Mouse (Mus musculus): ENCODE results near the gene Spaca3. TPM values are rescaled to one million over a fixed set of nuclear protein-coding genes. Genes with fewer than 3 reads are reported as not detected.

The Spaca3 gene
- total RNA-seq, 2 experiments from 2014 or later: not detected

GRCm38 (mm10) chr11:80872509-80873474, 14.6 kb downstream of the Spaca3 start:
- DNase-seq: peak; percentile 15

DNA sequence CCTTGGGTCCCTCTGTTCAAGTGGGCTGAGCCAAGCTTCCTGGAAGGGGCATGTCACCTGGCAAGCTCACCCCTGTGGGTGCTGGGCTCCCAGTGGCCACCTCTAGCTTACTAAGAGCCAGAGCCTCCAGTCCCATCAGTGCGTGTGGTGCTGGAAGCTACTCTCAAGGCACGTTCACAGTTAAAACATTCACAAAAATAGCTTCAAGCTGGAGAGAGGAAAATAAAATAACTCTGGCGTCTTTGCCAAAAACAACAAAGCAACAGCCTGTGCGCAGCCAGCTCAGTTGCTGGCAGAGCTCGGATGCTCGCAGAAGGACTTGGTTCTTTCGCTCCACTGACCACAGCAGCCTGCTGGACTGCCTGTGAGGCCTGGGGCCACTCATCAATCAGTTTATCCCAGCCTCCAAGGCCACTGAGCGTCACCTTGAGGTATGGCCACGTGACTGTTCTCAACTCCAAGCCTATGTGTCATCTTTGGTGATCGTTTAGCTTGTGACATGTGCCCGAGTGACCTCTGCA, 19.0 kb downstream of the Spaca3 start:
- peak; percentile 40 for DNase-seq

DNA sequence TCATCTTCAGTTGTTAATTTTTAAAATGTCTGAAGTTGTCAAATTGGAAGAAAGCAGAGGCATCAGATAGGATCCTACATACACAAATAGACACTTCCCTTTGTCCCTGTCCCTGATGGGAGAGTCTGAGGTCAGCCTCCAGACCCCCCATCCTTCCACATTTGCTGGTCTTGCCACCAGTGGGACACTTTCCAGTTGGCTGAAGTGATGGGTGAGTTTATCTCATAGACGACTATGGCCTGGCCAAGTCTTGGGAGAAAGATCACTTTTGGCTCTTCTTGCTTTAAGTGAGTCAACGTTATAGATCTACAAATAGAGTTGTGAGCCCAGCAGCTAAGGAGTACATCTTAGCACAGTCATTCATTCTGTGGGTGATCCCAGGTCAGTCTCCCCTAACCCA, 19.9 kb downstream of the Spaca3 start:
- DNase-seq: no peak

DNA sequence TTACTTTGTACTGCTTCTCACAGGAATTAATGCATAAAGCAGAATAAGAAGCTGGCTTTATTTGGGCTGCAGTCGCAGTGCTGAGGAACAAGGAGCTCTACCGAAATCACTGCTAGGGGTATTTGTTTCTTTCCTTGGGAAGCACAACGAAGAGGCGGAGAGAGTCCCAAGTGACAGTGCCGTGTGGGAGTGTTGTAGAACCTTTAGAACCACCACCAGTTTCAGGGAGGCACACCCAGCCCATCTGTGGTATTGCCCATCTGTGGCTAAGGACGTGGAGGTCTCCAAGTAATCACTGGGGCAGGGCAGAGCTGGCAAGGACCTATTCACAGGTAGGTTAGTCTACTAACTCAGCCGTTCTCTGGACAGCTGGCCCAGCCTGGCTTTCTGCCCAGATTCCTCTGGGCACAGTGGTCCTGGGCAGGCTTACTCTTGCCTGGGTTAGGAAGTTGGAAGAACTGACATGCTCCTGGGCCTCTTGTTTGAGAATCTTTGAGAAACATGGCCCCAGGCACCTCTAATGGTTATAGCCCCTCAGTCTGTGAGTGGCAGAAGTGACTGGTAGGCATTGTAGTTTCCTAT, 24.2 kb downstream of the Spaca3 start:
- no peak for DNase-seq

DNA sequence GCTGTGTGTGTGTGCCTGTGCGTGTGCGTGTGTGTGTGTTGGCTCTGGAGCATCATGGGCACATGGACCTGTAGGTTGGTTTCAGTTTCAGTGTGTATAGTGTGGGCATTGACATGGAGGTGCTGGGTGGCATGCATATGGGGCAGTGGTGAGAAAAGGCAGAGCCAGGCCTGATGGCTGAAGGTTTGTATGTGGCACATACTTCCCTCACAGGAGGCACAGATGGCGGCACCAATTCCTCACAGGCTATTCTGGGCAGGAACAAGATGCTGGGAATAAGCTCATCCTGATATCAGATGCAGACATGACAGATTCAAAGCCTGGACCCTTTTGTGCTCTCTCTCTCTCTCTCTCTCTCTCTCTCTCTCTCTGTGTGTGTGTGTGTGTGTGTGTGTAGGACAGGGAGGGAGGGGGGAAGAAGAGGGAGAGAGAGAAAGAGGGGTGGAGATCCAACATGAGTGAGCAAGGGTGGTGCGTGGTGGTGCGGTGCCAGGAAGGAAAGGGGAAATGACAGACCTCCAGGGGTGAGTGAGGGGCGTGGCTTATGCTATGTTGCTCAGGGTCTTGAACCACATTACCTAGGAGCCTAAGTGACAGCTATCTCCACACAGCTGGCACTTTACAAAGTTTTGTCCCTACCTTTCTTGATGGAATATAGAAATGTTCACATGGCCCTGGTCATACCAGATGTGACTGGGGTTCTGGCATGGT, 26.5 kb downstream of the Spaca3 start:
- DNase-seq: no peak

DNA sequence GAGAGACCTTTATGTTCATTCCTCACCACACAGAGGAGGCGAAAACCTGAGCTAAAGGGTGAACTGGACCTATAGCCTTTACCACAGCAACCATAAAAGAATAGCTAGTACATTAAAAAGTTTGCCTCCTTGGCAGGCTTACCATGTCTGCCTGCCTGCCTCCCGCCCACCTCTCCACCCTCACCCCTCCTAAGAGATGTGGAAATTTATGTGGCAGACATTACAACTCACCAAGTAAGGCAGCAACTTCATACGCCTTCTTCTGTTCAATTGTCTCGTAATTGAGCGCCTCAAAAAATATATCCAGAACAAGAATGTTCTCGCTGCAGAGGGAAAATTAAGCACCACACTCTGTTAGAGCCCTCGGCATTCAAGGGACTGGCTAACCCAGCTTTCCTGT, 28.2 kb downstream of the Spaca3 start:
- no peak for DNase-seq

DNA sequence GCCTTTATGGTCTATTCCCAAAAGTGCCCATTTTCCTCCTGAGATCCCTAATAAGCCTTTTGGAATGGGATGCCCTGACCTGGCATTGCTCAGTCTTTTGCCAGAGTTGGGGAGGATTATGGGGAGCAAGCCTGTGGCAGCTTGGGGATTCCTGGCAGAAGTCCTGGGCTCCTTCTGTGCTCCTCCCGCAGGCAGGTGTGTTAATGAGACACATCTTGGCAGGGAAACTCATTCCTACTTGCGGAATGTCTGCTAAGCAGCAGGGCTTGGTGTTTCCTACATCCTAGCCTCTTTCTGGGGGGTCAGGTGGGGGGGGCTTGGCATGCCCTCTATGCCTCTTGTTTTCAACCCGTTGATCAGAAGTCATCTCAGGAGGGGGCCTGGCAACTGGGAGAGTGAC, 28.9 kb downstream of the Spaca3 start:
- no peak for DNase-seq

DNA sequence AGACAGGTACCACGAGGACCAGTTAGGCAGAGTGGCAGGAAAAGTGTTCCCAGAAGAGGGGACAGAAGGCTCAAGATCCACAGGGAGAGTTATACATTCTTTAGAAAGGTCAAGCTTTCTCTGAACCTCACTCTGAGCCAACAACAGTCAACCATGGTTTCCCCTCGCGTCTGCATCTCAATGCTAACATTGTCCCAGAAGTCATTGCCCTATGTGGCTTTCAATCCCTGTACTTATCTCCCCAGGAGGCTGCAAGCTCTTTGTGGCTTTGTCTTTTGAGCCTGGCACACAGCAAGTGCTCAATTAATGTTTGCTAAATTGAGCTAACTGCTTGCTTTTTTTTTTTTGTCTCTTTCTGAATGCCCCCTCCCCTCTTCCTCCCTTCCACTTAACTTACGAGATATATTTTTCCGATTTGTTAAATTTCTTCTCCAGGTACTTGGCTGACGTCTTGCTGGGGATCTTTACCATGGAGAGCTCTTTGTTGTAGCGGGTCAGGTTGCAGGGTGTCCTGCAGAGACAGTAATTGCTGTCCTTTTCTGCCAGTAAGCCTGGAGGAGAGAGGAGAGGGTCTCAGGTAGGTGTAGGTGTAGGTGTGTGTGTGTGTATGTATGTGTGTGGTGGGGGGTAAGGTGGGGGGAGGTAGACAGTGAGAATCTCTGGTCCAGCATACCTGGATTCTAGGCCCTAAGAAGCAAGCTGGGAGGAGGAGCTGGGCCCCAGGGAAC, 31.3 kb downstream of the Spaca3 start:
- no peak for DNase-seq

DNA sequence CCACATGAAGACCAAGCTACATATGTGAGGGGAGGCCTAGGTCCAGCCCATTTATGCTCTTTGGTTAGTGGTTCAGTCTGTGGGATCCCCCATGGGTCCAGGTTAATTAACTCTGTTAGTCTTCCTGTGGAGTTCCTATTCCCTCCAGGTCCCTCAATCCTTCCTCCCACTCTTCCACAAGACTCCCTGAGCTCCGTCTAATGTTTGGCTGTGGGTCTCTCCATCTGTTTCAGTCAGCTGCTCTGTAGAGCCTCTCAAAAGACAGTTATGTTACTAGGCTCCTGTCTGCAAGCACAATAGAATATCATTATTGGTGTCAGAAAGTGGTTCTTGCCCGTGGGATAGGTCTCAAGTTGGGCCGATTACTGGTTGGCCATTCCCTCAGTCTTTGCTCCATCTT, 37.7 kb downstream of the Spaca3 start:
- no peak for DNase-seq

DNA sequence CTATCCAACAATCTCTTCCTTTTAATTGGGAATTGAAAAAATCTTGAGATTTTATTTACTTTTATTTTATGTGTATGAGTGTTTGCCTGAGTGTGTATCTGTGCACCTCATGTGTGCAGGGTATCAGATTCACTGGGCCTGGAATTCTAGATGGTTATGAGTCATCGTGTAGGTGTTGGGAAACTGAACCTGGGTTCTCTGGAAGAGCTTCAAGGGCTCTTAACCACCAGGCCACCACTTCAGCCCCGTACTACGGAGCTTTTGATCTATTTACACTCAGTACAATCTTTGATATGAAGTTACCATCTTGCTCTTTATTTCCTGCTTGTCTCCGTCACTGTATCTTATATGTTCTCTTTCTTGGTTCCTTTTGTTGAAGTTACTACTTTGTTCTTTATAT, 42.4 kb downstream of the Spaca3 start:
- no peak for DNase-seq

- DNase-seq: no peak
Observed at GRCm38 (mm10) chr11:80902664-80903063, 44.5 kb downstream of the Spaca3 start.

- no peak for DNase-seq
Observed at GRCm38 (mm10) chr11:80903426-80903825, 45.3 kb downstream of the Spaca3 start.

GRCm38 (mm10) chr11:80904559-80904958, 46.4 kb downstream of the Spaca3 start:
- DNase-seq: no peak

DNA sequence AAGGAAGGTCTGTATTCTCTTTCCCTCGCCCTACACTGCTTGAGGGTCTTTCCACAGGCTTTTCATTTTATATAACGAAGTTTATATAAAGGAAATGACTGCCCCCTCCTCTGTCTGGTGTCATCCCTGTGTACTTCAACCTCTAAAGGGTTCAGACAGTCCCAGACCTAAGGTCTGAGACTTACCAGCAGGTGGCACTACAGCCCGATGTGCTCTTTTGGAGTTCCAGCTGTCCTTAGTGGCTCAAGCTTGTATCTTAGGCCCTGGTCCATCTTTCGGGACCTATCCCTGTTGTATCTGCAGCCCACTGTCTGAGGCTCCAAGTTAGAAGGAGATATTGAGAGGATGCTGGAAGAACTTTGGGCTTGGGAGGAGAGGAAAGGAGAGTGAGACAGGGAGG, 48.3 kb downstream of the Spaca3 start:
- DNase-seq: peak; percentile 12

DNA sequence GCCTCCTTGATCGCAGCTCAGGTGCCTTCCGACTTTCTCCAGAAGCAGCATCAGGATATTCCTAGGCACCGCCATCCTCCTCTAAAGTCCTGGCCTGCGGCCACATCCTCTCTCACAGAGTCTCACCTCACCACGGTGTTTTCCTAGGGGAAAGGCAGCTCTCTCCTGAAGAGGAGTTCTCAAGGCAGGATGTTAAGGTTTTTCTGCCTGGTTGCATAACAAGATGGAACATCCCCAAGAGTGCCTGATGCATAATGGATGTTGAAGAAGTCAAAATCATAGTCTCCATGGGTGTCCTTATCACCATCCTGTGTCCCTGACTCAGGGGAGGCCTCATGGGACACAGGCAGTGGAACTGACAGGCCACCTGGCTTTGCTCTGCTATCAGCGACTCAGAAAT, 49.7 kb downstream of the Spaca3 start:
- no peak for DNase-seq

DNA sequence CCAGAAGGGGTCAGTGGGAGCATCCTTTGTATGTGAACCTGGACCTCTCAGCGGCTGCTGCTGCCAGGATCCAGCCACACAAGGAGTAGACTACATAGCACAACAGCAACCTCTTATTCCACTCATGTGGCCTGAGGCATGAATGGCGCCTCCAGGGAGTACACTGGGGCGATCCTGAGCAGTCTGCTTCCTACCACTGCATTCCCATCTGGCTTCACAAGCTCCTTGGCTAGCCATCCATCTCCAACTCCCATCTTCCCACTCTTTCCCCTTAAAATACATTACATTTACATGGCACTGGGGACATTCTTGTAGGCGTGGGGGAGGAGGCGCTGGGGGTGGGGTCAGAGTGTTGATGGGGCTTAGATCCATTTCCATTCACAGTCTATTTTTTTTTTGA, 54.6 kb downstream of the Spaca3 start:
- no peak for DNase-seq

DNA sequence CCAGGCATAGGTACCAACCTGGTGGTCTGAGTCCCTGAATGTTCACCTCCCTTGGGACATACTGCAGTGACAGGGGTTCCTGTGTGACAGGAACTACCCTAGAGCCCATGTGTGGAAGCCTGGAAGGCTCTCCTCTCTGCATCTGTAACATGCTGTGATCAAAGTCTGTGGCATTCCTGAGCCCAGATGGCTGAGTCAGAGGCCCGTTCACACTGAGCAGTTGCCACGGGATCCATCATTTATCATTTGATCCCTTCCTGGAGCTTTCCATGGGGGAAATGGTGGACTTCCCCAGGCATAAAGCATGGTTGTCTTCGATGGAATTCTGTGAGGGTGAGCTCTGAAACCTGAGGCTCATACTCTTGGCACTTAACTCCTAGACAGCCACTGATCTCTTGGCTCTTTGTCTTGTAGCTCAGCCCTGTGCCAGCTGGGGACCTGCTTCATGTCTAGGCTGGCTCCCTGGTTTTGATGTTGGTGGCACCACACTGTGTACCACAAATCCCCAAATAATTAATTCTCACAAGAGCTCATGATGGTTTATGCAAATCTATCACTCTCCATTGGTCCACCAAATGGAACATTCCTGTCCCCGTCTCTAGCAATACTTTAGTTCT, 55.4 kb downstream of the Spaca3 start:
- no peak for DNase-seq
